Mouse (Mus musculus): ENCODE measurements around the gene Dab2ip.

GRCm38 (mm10) chr2:35688581-35688980 lies 130.5 kb downstream of the Dab2ip start:
- TF ChIP-seq POLR2A (IDR thresholded peaks at IDR 0.05; ENCODE audit: insufficient read length, low read depth) (no peak), MAX (IDR thresholded peaks at IDR 0.05; ENCODE audit: low read depth) (no peak), TCF12 (IDR thresholded peaks at IDR 0.05; ENCODE audit: insufficient read depth, poor library complexity, severe bottlenecking) (no peak), USF1 (IDR thresholded peaks at IDR 0.05; ENCODE audit: low read depth) (no peak), SRF (IDR thresholded peaks at IDR 0.05; ENCODE audit: control insufficient read depth, insufficient read length, low read depth) (no peak)

Measured in myocyte (in vitro differentiated cells).